Mouse (Mus musculus) frontal cortex, adult 2 months (tissue): Measurements from ENCODE around the gene Pgbd5. TPM values are rescaled to one million over a fixed set of nuclear protein-coding genes. Genes with fewer than 3 reads are reported as not detected.

Experiments used
- DNase-seq, 2 experiments: peaks; one replicate each; pipeline ENCODE4 v3.0.0; 2022; ENCODE audit warnings: low spot score in 1 of 2; ENCODE audit errors: extremely low spot score in 1 of 2
- polyA plus RNA-seq: library from polyadenylated mRNA; depleted of rRNA; stranded (reverse); fragments of >200 nt; gene quantifications from 2 replicates; pipeline ENCODE4 v1.2.3, GENCODE M21; 2012

Gene Pgbd5
- polyA plus RNA-seq, 1 experiment: 161 TPM

DNA sequence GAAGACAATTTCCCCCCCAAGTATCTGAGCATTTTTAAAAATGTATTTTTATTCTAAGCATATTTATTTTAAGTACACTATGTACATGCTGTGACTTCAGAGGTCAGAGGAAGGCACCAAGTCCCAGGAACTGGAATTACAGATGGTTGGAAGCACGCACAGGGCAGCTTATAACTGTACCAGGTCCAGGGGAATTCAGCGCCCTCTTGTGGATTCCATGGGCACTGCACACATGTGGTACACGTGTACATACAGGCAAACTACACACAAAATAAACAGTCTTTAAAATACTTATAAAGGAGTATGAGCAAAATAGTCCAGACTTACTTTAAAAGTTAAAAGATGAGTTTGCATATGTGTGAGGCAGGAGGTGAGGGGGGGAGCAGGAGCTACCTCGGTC, 45.5 kb downstream of the Pgbd5 start:
- no peak for DNase-seq

DNA sequence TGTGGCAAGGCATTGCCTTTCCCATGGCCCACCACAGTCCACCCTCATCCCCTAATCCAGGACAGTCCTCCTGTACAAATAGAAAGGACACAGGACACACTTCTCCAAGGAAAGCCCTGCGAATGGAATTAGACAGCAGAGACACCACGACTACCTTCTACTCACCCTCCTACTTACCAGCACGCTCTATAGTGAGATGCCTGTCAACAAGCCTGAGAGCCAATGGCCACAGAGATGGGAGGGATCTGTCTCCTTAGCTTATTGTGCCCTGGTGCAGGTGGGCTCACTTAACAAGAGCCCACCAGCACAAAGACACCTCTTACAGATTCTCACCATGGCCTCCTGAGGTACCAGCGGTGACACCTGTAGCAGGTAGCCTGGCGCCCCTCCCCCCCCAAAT, 46.4 kb downstream of the Pgbd5 start:
- no peak for DNase-seq

DNA sequence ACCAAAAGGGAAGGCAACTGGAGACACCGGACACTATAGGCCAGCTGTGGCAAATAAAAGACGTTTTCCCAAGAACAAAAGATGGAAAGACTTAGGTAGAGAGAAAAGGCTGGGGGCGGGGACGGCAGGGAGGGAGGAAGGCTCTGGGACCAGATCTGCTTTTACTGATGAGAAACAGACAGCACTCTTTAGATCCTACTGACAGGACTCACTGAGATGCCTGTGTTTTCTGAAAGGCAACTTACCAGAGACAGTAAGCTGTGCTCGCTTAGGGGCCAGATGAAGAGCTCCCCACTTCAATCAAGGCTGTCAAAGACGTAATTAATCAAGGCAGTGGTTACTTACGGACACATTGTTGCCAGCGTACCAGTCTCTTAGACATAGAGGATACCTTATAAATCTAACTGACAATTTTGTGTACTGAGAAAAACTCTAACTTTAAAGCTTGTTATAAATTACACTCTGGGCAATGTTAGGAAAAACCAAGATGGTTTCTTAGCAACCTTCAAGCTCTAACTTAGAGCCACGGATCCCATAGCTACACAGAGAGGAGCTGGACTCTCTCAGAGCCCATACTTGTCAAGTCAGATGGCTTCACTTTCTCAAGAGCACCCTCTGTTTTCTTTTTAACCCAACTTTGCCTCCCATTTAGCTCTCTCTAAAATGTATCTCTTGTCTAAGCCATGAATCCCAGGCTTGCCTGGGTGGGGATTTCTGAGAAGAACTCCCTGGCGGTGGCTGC, 47.0 kb downstream of the Pgbd5 start:
- DNase-seq: no peak

DNA sequence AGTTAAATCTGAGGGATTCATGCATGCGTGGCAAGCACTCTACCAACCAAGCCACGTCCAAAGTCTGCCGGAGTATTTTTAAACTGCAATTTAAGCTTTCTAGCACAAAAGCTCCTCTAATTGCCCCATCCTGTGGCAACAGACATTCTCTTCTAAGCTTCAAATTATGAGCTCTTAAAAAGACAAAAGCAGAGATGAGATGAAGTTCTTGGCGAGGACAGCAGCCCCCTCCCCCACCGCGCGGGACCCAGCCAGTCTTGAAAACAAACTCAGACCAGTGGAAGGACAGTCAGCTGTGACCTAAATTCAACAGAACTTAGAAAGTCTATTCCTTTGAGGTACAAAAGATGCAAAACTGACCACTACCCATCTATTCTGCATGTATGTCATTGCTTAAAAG, 48.3 kb downstream of the Pgbd5 start:
- DNase-seq: peak in 1 of 2 experiments; percentile 52

DNA sequence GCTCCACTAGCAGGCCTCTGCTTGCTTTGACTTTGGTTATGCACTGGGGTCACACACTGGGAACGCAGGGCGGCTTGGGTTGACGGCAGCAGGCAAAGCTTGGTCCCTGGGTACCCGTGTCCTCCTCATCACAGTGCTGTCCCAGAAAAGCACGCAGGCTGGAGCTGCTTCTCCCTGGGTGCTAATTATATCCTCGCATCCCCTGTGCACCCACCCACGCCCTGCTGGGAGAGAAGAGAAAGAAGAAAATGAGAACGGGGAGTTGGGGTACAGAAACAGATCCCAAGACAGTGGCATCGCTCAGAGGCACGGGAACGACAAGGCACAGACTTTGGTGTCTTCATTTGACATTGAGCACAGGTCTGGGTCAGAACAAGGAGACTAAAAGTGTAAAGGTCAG, 50.0 kb downstream of the Pgbd5 start:
- DNase-seq: peak; percentile 90 to 91

DNA sequence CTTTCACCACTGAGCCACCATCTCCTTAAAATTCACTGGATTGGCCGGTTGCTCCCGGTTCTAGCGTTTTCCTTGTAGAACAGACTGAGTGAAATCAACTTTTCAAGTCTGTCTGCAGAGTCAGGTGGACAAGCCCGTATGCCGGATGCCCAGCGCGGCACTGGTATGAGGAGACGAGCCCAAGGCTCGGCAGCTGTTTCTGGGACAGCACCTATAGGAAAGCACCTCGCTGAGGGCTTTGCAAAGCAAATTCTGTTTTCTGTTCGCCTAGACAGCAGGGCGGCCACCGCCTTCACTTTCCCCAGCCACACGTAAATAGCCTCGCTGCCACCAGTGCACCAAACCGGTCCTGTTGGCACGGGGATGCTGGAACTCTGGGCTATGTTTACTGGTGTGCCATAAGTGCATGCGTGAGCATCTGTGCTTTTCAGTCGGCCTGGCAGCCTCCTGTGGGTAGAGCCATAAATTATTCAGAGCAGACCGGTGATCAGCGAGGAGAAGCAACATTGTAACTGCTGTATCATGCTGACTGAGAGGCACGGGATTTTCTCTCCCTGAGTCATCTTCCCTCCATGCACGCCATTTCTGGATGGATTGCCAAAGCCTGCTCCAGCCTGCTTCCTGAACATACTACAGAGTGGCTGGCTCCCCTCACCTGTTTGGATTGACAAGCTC, 53.1 kb downstream of the Pgbd5 start:
- peak; percentile 74 to 87 for DNase-seq

DNA sequence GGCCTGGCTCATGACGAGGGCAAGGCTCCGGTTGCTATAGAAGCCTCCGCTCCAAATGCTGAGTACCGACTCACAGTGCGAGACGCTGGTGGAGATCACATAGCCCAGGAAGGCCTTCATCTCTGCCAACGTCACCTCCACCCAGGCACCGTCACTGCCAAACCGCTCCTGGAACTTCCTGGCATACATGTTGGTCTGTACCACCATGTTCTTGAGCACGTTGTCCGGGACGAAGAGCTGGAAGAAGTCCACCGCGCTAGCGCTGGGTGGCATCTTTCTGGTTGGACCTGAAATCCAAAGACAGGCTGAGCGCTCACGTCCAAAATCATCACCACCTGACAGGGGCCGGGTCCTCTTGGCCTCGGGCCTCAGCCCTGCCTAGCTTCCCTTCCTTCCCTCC, 55.1 kb downstream of the Pgbd5 start:
- no peak for DNase-seq

DNA sequence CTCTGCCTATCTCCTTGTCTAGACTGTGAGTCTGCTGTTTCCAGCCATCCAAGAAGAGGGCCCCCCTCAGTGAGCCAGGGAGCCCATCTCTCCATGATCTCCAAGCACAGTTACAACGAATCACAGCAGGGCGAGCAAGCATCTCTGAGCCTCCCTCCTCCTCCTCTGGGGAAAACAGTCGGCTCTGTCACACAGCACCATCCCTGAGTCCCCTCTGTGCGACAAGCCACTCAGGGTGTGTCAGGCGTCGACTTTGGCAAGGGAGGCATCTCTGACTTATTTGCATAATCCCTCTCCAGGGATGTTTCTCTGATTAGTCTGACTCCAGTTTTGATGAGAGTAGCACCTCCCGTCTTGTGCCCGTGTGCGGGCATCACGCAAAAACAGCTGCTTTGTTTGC, 57.2 kb downstream of the Pgbd5 start:
- DNase-seq: no peak

DNA sequence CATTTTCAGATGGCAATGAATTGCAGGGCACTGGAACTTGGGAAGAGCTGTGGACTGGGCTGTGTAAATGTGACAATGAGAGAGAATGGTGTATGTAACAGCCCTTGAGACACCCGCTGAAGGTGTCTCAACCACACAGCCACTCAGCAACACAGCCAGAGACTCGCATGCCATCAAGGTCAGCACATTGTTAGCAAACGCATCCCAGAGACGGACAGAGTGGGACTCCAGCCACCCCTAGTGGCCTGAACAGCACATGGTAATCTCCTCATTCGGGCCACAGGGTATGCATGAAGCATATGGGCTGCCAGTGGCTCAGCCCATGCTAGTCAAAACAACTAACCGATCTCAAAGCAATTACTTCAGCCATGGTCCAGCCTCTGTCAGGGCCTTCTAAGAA, 60.2 kb downstream of the Pgbd5 start:
- DNase-seq: no peak

DNA sequence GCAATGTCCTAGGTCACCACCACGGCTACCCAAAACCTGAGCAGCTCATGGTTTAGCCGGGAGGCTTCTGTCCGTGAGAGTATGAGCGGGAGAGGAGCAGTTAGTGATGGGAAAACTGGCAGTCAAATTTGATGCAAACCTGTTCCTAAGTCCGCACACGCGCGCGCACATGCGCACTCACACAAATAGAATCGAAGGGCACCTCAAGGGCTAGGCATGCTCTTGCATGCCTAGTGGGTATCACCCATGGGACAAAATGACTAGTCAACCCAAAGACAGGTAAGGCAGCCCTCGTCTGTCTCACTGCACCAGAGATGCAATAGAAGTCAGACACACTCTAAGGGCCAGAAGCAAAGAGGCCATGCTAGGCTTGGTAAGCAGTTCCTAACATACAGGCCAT, 63.1 kb downstream of the Pgbd5 start:
- no peak for DNase-seq

DNA sequence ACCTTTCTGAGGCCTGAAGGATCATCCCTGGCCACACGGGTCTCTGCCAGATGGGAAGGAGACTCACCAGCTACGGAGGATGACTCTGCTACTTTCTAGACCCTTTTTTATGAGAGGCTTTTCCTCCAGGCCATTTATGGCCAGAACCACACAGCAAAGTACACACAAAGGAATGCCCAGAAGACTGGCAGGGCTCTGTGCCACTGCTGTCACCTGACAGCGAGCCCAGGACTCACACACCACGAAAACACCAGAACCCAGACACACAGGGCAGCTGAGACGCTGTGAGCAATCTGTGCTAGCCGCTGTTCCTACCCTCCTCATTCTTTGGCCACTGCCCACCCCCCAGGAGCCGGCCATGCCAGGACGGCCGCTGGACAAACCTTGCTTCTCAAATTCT, 63.7 kb downstream of the Pgbd5 start:
- no peak for DNase-seq

DNA sequence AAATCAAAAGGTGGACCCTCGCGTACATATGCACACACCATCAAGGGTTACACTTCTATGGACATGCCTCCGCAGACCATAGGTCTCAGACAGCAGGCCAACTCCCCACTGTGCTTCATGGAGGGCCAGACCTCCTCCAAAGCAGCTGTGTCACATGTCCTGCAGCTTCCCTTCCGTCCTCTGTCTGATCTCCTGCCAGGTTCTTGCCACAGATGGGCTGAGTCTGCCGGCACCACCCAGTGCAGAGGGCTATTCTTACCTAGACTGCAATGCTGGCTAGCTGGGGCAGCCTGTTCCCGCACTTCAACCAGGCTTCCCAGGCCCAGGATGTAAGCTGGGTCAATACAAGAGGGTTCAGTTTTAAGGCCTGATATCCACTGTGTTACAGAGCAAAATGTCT, 64.3 kb downstream of the Pgbd5 start:
- no peak for DNase-seq

DNA sequence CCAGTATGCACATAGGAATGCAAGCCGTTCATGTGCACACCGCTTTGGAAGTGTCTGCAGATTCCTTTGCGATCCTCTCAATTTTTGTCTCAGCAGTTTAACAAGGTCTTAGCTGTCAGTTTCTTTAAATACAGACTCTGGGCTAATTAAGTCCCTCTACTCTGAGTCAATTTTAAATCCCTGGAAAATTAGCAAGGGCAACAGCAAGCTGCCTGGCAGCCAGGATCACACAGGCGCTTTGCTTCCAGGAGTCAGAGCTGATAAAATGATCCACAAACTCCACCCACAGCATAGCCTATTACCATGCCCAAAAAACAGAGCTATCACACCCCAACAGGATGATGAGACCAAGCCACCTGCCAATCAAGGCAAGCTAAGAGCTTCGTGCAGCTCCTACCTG, 65.7 kb downstream of the Pgbd5 start:
- no peak for DNase-seq

DNA sequence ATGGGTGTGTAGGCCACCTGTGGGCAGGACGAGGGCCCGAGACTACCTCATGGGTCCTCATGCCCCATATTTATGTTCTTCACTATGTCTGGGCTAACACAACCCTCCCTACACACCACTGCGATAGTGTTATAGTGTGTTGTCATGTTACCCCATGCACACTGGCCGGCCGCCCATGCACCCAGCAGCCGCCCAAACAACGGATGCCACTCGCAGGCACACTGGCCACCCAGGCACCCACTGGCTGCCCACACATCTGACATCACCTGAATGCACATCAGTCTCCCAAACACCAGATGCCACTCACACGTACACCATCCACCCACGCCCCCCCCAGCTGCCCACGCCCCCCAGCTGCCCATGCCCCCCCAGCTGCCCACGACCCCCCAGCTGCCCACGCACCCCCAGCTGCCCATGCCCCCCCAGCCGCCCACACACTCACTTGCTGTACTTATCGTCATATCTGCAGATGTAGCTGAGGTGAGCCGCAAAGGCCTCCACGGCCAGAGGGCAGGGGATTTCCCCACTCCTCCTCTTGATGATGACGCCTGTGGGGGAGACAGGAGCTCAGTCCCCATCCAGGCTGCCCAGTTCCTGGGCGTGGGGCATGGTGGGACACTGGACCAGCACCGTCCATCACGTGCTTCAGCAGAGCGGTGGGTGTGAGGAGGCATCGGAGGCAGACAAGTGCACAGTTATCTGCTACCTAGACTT, 67.9 kb downstream of the Pgbd5 start:
- DNase-seq: no peak

DNA sequence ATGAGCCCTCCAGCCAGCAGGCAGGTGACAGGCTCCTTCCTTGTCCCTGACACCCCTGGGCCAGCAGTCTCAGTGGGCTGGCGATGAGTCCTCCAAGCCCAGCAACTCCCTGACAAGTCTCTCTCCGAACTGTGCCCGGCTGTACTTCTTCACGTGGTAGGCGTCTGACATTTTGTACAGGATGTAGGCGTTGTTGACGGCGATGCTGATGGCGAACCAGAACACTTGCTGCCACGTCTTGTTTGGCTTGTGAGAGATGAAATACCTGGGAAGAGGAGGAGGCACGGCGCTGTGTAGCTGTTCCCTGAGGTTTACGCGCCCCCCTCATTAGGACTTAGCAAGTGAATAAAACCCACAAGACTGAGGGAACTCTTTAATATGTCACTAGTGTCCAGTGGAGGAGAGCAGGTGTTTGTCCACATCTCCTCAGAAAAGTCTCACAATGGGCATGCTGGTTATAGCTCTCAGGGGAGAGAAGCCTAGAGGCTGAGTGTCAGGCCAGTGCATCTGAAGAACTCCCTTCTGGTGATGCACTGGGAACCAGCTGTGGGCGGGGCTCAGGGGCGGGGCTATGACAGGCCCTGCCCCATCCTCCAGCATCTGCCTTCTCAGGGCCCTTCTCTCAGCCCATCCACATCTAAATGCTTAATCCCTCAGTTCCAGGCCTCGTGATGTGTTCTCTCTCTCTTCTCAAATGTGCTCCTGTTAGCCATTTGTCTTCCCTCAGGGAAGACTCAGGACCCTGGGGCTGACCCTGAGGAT, 68.9 kb downstream of the Pgbd5 start:
- DNase-seq: no peak

DNA sequence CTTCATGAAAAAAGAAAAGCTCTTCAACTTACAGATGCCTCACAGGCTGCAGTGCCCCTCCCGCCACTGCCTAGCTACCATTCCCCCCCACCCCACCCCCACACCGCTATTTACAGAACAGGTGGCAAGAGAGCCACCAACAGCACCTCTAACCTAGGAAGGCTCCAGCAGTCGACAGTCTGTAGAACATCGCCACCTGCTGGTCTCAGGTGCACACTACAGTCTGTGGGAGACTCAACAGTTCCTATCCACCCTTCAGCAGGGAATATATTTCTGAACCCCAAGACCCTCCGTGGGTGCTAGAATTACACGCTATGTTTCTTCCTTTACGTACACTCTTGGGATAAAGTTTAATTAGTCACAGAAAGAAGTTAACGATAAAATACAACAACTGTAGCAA, 71.2 kb downstream of the Pgbd5 start:
- peak in 1 of 2 experiments; percentile 87 for DNase-seq

DNA sequence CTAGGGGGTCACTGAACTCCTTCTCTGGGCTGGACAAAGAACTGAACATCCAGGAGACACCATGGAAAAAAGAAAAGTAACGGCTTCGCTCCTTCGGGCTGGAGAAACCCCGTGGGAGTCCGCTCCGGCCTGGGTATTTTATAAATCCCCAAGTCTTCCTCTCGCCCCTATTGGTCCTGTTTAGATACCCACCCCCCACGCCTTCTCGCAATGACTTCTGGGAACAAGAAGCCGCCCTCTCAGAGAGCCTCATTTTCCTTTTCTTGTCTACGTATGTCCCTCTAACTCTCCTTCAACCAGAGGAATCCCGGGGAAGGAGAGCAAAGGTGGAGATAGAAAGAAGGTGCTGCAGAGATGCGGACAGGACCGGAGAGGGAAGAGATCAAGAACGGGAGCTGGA, 76.1 kb downstream of the Pgbd5 start:
- no peak for DNase-seq

DNA sequence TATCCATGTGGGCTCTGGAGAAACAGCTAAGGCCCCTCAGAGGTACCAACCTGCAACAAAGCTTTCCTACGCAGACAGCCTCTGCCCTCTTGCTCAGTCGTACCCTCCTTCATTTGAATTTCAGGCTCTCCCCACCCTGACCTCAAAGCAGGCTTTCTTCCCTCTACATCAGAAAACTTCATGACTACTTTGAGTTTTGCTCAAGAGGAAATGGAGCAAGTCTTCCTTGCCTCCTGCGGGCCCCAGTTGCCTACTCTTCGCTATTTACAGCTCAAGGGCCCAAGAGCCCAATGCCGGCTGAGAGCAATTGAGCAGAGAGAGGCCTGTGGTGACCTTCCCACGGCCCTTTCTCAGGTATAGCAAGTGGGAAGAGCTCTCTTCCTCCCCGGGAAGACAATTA, 76.9 kb downstream of the Pgbd5 start:
- DNase-seq: no peak

DNA sequence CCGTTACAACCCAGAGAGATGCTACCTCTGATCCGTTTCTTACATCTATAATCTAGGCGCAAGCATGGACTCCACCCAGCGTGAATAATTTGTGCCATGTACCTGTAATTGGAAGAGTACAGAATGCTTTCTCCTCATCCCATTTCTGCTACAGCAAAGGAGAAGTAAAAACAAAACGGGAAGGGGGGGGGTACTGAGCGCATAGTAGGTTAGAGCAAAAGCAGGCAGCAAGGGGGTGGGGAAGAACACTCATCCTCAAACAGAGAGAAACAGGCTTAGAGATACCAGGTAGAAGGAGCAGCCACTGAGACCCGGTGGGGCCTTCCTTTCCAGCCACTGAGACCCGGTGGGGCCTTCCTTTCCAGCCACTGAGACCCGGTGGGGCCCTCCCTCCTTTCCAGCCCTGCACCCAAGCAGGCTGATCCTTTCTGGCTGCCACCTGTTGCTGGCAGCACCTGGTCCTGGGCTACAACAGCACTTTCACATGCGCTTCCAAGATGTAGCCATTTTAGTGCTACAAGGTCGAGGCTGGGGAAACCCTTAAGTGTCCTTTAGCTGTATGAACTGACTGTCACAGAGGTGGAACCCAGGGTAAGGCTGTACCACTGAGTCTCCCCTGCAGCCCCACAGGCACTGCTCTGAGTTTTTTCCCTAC, 77.6 kb downstream of the Pgbd5 start:
- DNase-seq: no peak

DNA sequence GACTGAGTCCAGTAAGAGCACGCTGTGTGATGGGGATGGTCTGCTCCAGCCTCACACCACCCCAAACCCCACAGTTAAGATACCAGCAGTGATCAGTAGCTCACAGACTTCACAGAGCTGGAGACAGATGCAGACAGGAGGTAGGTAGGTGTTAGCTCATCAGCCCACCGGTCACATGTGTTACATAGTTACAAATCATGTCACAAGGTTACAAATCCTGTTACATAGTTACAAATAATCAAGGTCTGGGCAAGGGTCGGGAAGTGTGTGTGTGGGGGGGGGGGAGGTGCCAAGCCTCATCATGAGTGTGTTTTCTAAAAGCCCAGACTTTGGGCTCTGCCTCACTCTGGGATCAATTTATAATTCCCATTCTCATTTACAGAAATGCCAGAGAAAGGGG, 78.5 kb downstream of the Pgbd5 start:
- no peak for DNase-seq

DNA sequence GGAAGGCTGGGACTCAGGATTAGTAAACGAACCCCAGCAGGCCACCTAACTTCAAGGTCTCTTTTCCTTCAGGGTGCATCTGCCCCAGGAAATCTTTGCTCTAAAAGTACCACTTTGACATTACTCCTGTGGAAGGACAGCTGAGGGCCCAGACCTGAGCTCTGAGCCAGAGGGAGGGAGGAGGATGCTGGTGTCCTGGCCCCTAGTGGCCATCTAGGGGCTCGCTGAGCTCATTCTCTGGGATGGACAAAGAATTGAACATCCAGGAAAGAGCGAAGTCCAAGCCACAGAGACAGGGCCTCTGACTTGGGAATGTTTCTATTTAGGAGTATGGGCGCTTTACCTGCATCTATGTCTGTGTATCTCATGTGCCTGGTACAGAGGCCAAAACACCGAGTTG, 87.8 kb downstream of the Pgbd5 start:
- no peak for DNase-seq
